Mouse (Mus musculus) spleen, postnatal 10 days (tissue): Measurements from ENCODE around the gene Ccdc9b.

Experiments
- DNase-seq, 2 experiments: peaks; one replicate each; pipeline ENCODE4 v3.0.0; 2021 to 2022; ENCODE audit warnings: low spot score in 2 of 2

Gene Ccdc9b

GRCm38 (mm10) chr2:118747301-118747960 lies 15.0 kb downstream of the Ccdc9b start:
- peak in 1 of 2 experiments; percentile 45 for DNase-seq

DNA sequence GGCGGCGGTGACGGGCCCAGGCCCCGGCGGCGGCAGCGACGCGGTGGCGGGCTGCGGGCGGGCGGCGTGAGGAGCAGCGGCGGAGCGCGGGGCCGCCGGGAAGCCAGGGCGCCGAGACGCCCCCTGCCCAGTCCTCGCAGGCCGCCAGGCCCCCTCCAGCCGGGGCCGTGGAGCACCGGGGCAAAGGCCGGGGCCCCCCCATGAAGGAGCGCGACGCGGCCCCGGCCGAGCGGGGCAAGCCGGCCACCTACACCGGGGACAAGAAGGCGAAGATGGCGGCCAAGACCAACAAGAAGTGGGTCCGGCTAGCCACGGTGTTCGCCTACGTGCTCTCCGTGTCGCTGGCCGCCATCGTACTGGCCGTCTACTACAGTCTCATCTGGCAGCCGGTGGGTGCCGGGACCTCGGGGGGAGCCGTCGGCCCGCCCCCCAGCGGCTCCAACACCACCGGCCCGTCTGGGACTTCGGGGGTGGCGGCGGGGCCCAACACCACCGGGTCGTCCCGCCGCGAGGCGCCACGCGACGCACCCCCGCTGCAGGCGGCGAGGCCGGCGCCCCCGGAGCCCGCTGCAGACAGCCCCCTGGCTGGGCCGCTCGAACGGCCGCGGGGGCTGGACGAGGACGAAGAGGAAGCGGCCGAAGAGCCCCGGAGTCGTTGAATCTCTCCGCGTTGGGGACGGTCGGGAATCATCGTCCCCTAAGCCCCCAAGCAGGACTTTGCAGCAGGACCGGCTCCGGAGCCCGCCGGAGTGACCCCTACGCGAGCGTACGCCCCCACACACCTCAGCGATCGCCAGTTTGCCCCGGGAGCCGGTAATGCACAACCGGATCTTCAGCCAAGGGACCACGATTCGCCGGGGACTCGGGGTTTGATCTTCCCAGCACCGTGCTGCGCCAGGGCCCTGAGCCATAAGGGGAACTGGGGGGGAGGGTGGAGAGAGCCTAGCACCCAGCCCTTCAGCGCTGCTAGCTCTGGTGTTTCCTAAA lies 16.3 kb downstream of the Ccdc9b start:
- peak; percentile 62 to 67 for DNase-seq

DNA sequence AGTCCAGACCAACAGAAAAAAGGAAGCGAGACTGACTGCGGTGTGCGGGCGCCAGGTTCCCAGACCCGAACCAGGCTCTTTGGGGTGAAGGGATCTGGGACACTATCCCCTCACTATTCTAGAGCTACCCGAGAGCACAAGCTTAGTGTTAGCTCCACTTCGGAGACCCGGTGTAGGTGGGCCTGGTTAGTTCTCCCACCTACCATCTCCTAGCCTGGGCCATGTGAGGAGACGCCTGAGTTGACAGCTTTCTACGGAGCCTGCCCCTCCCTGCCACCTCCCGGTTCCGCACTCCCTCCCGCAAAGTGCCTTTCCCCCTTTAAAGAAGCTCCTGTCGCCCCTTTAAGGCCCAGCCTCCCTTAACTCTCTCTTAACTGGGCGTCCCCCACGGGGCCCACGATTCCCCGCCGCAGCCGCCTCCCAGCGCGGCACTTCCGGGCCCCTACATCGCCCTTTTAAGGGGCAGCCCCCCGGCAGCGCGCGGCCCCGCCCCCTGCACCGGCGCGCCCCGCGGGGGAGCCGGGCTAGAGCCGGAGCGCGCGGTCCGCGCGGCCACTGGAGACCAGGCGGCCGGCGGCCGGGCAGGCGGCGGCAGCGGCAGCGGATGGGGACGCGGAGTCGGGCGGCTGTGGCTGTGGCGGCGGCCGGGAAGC lies 17.1 kb downstream of the Ccdc9b start, which contains the start of gene Inafm2:
Gene Inafm2 (plus strand): TSS at position 527 of the 653 bp plus-strand sequence.
- DNase-seq, result peak; percentile 75 to 88

DNA sequence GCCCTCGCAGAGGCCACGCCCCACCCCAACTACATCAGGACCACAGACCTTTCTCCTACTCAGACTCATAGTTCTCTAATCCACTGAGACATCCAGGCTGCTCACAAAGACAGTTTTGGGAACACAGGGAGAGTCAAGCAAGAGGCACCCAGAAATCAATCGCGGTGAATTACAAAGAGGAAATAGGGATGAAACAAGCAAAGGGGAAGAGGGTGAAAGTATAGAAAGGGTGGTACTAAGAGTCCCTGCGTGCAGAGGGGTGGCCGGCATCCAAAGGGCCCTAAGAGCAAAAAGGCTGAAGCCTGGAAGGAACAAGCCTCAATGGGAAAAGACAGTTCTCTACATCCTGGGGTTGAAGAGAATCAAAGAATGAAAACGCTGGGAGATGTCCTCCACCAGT lies 17.8 kb downstream of the Ccdc9b start:
- no peak for DNase-seq

DNA sequence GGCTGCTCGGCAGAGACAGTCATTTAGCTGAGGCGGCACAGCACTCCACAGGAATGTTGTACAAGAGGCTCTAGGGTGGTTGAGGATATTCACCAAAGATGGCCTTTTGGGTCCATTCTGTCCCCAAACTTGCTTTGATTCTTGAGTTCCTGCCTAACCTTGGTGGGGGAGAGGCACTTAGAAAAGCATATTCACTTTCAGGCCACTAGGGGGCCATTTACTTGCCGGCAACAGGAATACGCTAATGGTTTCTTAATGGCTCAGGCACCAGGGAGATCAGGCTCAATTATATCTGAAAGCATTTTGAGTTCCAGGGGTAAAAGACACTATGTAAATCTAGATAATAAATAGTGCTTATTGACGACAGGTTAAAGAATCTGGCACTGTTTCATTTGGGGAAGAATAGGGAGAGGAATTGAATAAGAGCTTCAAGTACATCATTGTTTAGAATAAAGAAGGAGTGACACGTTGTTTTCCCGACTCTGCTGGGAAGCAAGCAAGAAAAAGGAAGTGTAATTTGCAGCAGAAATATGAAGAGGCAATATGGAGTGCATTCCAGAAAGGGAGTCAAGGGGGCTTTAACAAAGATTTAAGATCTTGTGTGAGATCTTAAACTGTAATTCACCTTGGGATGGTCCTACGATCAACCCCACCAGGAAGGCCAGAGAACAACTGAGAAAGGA lies 19.1 kb downstream of the Ccdc9b start:
- peak in 1 of 2 experiments; percentile 47 for DNase-seq

GRCm38 (mm10) chr2:118741183-118741582 lies 21.3 kb downstream of the Ccdc9b start:
- DNase-seq, result peak in 1 of 2 experiments; percentile 5

- DNase-seq, result no peak
Observed at GRCm38 (mm10) chr2:118740341-118740740, 22.1 kb downstream of the Ccdc9b start.

- DNase-seq, result no peak
Observed at GRCm38 (mm10) chr2:118733341-118733740, 29.1 kb downstream of the Ccdc9b start.

DNA sequence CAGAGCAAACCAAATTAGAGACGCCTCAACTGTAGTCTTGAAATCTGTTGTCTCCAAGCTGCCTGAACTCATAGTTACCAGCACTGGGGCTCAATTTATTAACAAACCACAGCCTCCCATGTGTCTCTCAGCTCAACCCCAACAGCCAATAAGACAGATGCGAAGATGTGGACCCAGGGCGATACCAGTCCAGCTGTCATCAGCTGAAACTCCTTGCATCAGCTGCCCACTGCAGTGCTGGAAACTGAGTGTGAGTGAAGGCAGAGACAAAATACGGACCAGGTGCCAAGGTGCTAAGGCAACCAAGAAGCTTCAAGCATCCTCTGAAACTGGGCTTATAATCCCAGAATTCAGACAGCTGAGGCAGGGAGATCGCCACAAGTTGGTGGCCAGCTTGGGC lies 30.5 kb downstream of the Ccdc9b start:
- no peak for DNase-seq

DNA sequence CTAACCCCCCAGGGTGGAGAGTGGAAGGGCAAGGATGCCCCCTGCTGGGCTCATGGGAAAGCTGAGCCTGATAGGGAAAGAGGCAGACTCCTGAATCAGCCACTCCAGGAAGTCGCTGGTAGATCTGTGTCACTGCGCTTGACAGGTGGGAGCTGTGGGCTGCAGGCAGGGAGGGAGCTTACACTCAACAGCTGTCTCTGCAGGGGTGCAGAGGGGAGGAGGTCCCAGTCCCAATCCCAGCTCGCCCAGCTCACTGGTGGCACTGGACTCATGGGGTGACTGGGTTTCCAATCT lies 31.9 kb downstream of the Ccdc9b start:
- peak in 1 of 2 experiments; percentile 71 for DNase-seq

DNA sequence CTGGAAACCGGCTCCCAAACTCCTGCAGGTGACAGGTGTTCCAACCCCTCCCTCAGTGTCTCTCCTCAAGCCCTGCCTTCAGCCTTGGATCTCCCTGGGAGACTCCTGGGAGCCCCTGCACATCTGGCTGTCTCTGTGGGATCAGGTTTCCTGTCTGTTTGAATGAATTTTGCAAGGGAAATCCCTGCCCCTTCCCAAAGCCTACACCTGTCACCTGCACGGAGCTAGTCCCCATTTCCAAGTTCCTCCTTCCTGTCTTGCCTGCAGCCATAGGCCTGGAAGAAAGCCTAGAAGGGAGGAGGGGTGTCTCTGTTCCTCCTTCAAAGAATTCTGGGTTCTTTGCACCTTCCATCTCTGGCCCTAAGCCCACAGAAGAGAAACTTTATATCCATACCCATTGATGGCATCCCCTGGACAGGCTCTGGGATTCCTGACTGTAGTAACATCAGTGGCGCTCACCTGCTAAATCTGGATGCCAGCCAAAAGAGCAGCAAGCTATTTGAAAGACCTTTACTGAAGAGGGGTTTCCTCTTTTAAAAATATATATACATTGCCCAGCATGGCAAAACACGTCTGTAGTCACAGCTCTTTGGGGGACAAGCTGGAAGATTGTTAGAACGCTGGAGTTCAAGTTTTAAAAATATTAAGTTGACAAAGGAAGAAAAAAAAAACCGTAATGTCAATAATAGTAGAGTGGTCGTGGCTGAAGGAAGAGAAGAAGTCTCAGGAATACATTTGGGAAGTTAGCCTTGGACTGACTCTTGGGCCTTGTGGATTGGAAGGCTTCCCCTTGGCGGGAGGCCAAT lies 32.4 kb downstream of the Ccdc9b start:
- DNase-seq, result no peak

DNA sequence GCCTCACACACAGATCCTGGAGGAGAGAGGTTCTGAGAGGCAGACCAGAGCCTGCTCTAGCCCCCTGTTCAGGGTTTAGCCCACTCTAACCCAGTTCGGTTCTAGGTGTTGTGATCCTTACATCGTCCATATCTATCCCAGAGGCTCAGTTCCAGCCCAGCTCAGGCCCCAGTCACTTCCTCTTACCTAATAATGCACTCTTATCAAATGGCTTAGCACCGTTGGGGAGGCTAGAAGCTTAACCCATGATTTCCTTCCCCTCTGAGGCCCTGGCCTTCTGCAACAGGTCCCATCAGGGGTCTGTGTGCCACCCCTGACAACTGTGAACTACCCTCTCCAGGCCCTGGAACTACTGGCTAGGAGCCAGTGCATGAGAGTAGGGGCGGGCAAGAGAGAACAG lies 33.3 kb downstream of the Ccdc9b start:
- no peak for DNase-seq

DNA sequence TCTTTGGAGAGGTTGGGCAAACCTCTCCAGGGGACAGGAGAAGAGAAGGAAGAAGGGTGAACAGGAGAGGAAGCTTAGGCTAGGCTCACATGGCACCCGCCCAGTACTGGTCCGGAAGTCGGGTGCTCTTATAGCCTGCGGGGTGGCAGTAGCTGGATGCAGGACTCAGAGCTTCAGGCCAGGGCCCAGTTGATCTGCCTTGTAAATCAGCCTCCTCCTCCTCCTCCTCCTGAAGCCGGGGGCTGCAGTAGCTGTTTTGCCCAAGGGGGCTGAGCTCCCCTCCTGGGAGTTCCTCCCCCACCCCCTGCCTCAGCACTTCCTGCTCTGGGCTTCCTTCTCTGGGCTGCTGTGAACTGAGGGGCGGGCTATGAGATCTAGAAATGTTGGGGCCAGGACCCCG lies 34.1 kb downstream of the Ccdc9b start, which contains the start of gene Plcb2:
Gene Plcb2 (minus strand): TSS at position 102 of the 400 bp plus-strand sequence.
- peak; percentile 39 to 62 for DNase-seq

DNA sequence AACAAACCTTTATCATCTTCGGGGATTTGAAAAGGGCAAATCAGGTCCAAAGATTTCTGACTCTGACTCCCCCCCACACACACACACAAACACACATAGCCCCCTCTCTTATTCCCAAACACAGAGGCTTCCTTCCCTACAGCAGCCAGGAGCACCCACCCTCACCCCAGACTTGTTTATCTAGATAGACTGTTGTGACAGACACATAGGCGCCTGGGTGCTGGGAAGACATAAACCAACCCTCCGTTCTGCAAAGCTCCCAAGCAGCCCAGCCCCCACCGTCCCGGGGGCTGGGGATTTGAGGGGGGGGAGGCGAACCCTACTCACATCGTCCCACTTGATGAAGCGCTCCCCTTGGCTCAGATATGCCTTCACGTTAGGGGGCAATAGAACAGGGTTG lies 34.5 kb downstream of the Ccdc9b start:
- no peak for DNase-seq

DNA sequence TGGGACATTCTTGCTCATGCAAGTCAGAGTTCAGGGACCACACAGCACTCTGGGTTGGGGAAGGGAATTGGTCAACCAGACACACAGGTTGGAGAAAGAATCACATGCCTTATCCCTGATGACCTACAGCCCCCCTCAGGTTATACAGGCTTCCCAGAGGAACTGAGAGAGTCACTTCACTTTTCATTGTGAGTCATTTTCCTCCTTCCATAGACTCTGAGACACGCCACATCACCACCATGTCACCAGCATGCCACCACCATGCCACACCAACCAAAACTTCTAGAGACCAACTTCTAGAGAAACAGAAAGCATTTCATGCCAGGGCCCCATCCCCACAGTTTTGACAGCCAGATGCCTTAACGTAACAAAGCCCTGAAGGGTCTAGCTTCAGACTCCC lies 35.6 kb downstream of the Ccdc9b start:
- DNase-seq, result no peak

DNA sequence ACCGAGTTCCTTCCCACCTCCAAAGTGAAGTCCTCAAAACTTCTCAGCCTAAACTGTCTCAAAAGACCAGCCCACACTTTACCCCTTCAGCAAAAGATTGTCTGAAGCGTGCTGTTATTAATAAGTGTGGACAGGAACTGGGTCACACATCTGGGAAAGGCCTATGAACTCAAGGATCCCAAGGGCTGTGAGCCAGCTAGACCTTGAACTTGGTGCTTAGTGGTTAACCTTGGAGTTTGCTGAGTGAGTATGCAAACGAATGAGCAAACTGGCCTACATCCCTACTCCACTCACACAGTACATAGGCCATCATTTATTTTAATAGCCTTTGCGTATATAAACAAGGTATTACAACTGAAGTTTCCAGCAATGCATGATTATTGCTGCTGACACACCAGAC lies 37.0 kb downstream of the Ccdc9b start:
- no peak for DNase-seq

- DNase-seq, result no peak
Observed at GRCm38 (mm10) chr2:118723693-118724486, 38.6 kb downstream of the Ccdc9b start.

DNA sequence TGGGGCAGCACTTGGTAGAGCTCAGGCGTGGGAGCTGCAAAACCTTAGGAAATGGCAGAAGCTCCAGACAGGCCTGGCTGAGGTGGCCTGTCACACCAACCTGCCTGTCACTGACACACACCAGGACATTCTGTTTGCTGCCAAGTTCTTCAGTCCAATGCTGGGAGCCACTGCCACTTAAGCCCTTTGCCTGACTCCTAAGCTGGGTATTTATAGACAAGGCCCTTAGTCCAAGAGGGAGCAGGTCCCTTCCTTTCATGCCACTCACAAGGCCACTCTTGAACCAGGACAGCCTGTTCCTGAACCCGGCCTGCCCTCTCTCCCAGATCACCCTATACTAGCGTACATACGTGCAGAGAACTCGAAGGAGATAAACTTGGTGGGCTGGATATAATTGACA lies 45.8 kb downstream of the Ccdc9b start:
- DNase-seq, result no peak

DNA sequence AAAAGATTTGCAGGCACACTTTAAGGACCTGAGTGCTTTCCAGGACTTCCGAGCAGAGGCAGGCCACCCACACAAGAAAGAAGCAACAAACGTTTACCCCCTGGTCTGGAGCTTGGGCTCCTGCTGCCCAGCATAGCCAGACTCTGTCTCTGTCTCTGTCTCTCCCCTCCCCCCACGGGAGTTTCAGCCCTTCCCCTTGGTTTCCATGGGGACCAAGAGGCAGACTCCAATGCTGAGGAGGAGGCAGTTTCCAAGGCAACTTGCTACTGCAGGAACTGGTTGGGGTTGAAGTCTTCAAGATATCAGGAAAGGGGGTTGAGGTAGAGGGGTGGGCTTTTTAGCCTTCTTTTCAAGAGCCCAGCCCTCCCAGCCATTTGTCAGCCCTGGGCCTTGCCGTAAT lies 48.2 kb downstream of the Ccdc9b start:
- no peak for DNase-seq

- peak in 1 of 2 experiments; percentile 59 for DNase-seq
Observed at GRCm38 (mm10) chr2:118713631-118714030, 48.8 kb downstream of the Ccdc9b start.
